Mouse (Mus musculus): ENCODE measurements at regions not wholly inside any gene's neighbourhood (a gene's known extent, or its start where the extent isn't known, plus 50 kb on each side); places are given as distances from the start of the nearest gene placed in this dataset.

GRCm38 (mm10) chr4:16739785-16740184 is 2865.5 kb upstream of the Gm12353 start:
- ATAC-seq (replicated peaks; ENCODE audit: insufficient number of reproducible peaks, low FRiP score, low TSS enrichment, poor library complexity, severe bottlenecking), result no peak

Measured in monocyte, adult 5-6 weeks (primary cell).